Mouse (Mus musculus) bone marrow, adult 2 months (tissue): ENCODE data around the gene Synrg.

Source experiments
- CTCF ChIP-seq: fragments of 200-500 bp; IDR thresholded peaks from 2 replicates; pipeline ENCODE4 v1.5.1; 2011; ENCODE audit warnings: low read length, control low read depth; ENCODE audit not compliant: control insufficient read depth, insufficient read depth
- POLR2A ChIP-seq: fragments of 200-500 bp; IDR thresholded peaks from 2 replicates; pipeline ENCODE4 v1.6.1; 2011; ENCODE audit warnings: low read depth, mild to moderate bottlenecking, control low read depth, low read length, borderline replicate concordance; ENCODE audit not compliant: control insufficient read depth

- TF ChIP-seq CTCF = no peak
- TF ChIP-seq POLR2A = no peak
These were observed 63.0 kb downstream of the Synrg start for GRCm38 (mm10) chr11:84027231-84027630.
